Mouse (Mus musculus) limb, embryonic 15.5 days (tissue): ENCODE results near the gene Skap1. TPM values are rescaled to one million over a fixed set of nuclear protein-coding genes. Genes with fewer than 3 reads are reported as not detected.
"Not testable (repeated sequence)": the region's sequence is repeated elsewhere in the genome, so short reads cannot be mapped to it uniquely, and the experiment has no call there.

Experiments
- ATAC-seq: fragments of 200-750 bp; cut with Nextera tagmentation; 2 replicates; pipeline ENCODE4 v1.8.0; 2017; ENCODE audit warnings: low read depth, moderate TSS enrichment; ENCODE audit not compliant: insufficient number of reproducible peaks, low FRiP score, low TSS enrichment
- H3K27ac ChIP-seq: fragments of 300-500 bp; sonication (generic); 2 replicates; pipeline ENCODE4 v1.5.1; 2015; ENCODE audit warnings: moderate library complexity, mild to moderate bottlenecking, inconsistent platforms
- H3K27me3 ChIP-seq: fragments of 300-500 bp; sonication (generic); 2 replicates; pipeline ENCODE4 v1.6.1; 2015; ENCODE audit warnings: inconsistent platforms
- H3K36me3 ChIP-seq: fragments of 300-500 bp; sonication (generic); 2 replicates; pipeline ENCODE4 v1.6.1; 2015; ENCODE audit warnings: inconsistent platforms
- H3K4me1 ChIP-seq: fragments of 300-500 bp; sonication (generic); 2 replicates; pipeline ENCODE4 v1.6.1; 2015; ENCODE audit warnings: inconsistent platforms
- H3K4me2 ChIP-seq: fragments of 300-500 bp; sonication (generic); 2 replicates; pipeline ENCODE4 v1.6.1; 2015; ENCODE audit warnings: mild to moderate bottlenecking, inconsistent platforms
- H3K4me3 ChIP-seq: fragments of 300-500 bp; sonication (generic); 2 replicates; pipeline ENCODE4 v1.5.1; 2015; ENCODE audit warnings: mild to moderate bottlenecking, inconsistent platforms
- H3K9ac ChIP-seq: fragments of 300-500 bp; sonication (generic); 2 replicates; pipeline ENCODE4 v1.6.1; 2015; ENCODE audit warnings: inconsistent platforms
- H3K9me3 ChIP-seq: fragments of 300-500 bp; sonication (generic); 2 replicates; pipeline ENCODE4 v1.6.1; 2016; ENCODE audit warnings: inconsistent platforms
- WGBS: fragments of 180-500 bp; shearing (Covaris S2); methylation state at CpG from one replicate; pipeline ENCODE4 v1.1.7; 2015; 5-methylcytosine and 5-hydroxymethylcytosine counted together
- polyA plus RNA-seq: library from polyadenylated mRNA; unstranded; fragments of >200 nt; fragmentation: Nextera tagmentation; extraction: Ambion mirVana; gene quantifications from 2 replicates; pipeline ENCODE4 v1.2.1, GENCODE M21; 2015

Gene Skap1
- polyA plus RNA-seq, 1 experiment from 2014 or later: 2.7 TPM

DNA sequence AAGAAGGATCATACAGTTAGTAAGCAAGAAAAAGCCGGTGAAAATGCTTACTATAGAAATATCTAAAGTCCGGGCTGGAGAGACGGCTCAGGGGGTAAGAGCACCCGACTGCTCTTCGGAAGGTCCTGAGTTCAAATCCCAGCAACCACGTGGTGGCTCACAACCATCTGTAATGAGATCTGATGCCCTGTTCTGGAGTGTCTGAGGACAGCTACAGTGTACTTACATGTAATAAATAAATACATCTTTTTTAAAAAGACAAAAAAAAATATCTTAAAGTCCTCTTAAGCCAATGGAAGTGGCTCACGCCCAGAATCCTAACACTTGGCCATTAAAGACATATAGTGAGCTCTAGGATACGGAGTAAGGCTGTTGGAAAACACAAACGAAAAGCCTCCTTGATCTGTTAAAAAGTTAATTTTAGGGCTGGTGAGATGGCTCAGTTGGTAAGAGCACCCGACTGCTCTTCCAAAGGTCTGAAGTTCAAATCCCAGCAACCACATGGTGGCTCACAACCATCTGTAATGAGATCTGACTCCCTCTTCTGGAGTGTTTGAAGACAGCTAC lies 313.8 kb downstream of the Skap1 start:
- Histone ChIP-seq H3K4me2 (peak overlapping the region; percentile 84), H3K4me3 (peak overlapping the region; percentile 64), H3K27ac (peak overlapping the region; percentile 43), H3K4me1 (peaks cover 11% of the 10 kb centered on the region)
- H3K27me3 ChIP-seq, ATAC-seq, H3K9me3 ChIP-seq, H3K36me3 ChIP-seq, H3K9ac ChIP-seq: not testable (repeated sequence)
- 70% methylated on average over 10 of the region's 10 CpGs for WGBS

DNA sequence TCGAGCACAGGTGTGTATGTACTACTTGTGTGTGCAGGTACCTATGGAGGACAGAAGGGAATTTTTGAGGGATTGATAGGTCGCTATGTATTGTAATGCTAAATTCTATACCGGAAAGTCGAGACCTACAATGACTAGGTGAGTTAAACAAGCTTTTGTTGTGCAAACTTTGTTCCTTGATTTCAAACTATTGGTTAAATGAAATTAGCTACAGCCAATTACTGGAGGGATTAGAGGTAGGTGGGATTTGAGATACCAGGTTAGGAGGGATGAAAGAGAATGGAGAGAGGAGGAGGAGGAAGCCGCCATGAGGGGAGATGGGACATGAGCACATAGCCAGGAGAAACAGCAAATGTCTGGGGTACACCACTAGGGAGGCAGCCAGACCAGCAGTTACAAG lies 315.9 kb downstream of the Skap1 start:
- peaks cover 11% of the 10 kb centered on the region for H3K4me1 ChIP-seq
- no peak overlapping the region for H3K9ac ChIP-seq
- ATAC-seq: no peak
- H3K36me3 ChIP-seq: no peaks in the 10 kb centered on the region
- H3K27ac ChIP-seq: no peak overlapping the region
- no peak overlapping the region for H3K4me3 ChIP-seq
- H3K27me3 ChIP-seq: no peaks in the 10 kb centered on the region
- 67% methylated on average over 5 of the region's 5 CpGs for WGBS
- H3K9me3 ChIP-seq: no peaks in the 10 kb centered on the region
- H3K4me2 ChIP-seq: no peak overlapping the region

DNA sequence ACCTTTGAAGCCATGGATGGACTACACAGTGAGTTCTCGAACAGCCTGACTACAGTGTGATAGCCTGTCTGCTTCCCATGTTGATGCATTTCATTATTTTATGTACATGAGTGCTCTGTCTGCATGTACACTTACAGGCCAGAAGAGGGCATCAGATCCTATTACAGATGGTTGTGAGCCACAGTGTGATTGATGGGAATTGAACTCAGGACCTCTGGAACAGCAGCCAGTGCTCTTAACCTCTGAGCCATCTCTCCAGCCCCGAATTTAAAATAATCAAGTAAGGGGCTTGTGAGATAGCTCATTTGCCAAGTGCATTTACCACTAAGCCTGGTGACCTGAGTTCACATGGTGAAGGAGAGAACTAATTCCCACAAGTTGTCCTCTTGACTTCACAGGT lies 317.0 kb downstream of the Skap1 start:
- Histone ChIP-seq H3K9me3 (no peaks in the 10 kb centered on the region), H3K9ac (no peak overlapping the region), H3K36me3 (no peaks in the 10 kb centered on the region), H3K4me3 (no peak overlapping the region), H3K4me2 (no peak overlapping the region), H3K27ac (no peak overlapping the region), H3K4me1 (peaks cover 8% of the 10 kb centered on the region), H3K27me3 (no peaks in the 10 kb centered on the region)
- no peak for ATAC-seq
- 87% methylated on average over 2 of the region's 2 CpGs for WGBS

GRCm38 (mm10) chr11:96784847-96785246 lies 320.5 kb downstream of the Skap1 start:
- H3K9ac ChIP-seq, H3K9me3 ChIP-seq, H3K4me1 ChIP-seq, ATAC-seq, H3K36me3 ChIP-seq, H3K27me3 ChIP-seq, H3K27ac ChIP-seq, H3K4me2 ChIP-seq, H3K4me3 ChIP-seq: not testable (repeated sequence)
- 12% methylated on average over 7 of the region's 7 CpGs for WGBS

DNA sequence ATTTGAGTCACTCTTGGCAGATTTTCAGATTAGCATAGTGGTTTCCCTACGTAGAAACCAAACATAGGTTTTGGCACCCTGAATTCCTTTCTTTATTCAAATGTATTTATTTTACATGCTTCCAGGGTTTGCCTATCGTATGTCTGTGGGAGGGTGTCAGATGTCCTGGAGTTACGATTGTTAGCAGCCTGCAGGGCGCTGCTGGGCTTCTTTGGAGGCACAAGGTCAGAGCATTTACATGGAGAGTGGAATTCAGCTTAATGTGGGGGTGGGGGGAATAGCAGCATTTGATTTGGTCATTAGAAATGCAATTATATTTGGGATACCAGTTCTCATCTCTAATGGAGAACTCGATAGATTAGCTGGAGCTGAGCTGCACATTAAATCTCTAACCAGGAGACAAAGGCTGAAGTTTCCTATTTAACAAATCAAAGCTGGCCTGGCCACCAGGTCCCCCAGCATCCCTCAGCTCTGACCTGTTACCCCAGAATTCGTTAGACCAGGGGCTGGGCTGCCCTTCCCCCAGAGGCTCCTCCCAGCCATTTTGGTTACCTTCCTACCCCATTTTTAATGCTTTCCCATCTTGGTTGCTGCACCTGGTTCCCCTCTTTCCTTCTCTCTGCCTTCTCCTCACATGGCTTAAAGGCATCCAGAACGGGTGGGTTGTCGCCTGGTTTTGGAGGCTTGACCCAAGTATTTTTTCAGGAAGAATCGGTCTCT lies 322.5 kb downstream of the Skap1 start:
- H3K36me3 ChIP-seq: no peaks in the 10 kb centered on the region
- no peak overlapping the region for H3K27ac ChIP-seq
- no peak overlapping the region for H3K4me3 ChIP-seq
- no peaks in the 10 kb centered on the region for H3K27me3 ChIP-seq
- H3K4me1 ChIP-seq: peaks cover 13% of the 10 kb centered on the region
- H3K9me3 ChIP-seq: no peaks in the 10 kb centered on the region
- no peak overlapping the region for H3K4me2 ChIP-seq
- no peak overlapping the region for H3K9ac ChIP-seq
- ATAC-seq: no peak
- WGBS: 37% methylated on average over 9 of the region's 9 CpGs

DNA sequence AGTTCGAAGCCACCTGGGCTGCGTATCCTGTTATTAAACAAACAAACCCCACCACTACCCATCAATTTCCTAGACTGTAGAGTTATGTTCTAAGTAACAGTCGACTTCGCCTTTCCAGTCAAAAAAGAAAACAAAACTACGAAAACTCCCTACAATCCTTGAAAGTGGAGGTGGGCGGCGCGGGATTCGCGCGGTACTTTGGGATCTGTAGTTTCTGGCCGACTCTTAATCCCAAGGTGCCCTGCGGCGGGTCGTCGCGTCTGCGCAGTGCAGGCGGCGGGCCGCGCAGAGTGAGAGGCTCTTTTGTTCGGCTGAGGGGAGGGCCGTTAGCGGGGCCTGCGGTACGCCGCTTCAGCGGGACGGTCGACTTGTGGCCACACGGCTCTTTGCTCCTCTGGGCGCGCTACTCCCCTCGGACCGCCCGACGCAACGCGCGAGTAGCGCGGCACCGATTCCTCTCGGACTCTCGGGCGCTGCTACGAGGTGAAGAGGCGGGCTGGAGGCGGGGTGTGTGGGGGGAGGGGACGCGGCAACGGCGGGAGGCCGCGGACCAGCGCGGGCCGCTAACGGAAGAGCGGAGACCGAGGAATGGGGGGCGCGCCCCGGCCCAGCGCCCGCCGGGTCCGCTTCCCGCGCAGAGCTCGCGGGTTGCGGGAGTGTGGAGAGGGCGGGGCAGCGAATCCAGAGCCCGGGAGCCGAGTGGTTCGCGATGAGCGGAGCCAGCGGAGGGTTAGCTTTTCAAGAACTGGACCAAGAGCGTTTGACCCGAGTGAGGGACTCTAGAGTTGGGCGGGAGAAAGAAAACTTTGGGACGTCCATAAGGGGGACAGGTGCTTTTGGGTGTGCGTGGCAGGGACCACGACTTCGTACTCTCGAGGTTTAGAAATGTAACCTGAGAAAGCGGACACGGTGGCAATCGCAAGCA lies 324.7 kb downstream of the Skap1 start, which contains the start of gene Cbx1:
Gene Cbx1, plus strand, starts transcription at position 257 of the 925 bp plus-strand sequence.
- H3K4me3 ChIP-seq: peak within 1 kb of the TSS; percentile 97
- peak; percentile 95 for ATAC-seq
- H3K27ac ChIP-seq: peak within 1 kb of the TSS; percentile 98
- peaks cover 16% of the 10 kb centered on the region for H3K4me1 ChIP-seq
- no peaks in the 10 kb centered on the region for H3K27me3 ChIP-seq
- H3K9me3 ChIP-seq: no peaks in the 10 kb centered on the region
- under 1% methylated on average over 92 of the region's 93 CpGs for WGBS
- peak within 1 kb of the TSS; percentile 76 for H3K4me2 ChIP-seq
- peak within 1 kb of the TSS; percentile 85 for H3K9ac ChIP-seq
- H3K36me3 ChIP-seq: no peaks in the 10 kb centered on the region

- no peak for ATAC-seq
- Histone ChIP-seq H3K27me3 (no peaks in the 10 kb centered on the region), H3K27ac (peak overlapping the region; percentile 98), H3K9ac (peak overlapping the region; percentile 85), H3K36me3 (no peaks in the 10 kb centered on the region), H3K4me2 (peak overlapping the region; percentile 76), H3K4me1 (peaks cover 16% of the 10 kb centered on the region), H3K4me3 (peak overlapping the region; percentile 97), H3K9me3 (no peaks in the 10 kb centered on the region)
- whole genome bisulfite sequencing: 10% methylated on average over 5 of the region's 5 CpGs
These were observed 325.6 kb downstream of the Skap1 start for GRCm38 (mm10) chr11:96789990-96790389.

DNA sequence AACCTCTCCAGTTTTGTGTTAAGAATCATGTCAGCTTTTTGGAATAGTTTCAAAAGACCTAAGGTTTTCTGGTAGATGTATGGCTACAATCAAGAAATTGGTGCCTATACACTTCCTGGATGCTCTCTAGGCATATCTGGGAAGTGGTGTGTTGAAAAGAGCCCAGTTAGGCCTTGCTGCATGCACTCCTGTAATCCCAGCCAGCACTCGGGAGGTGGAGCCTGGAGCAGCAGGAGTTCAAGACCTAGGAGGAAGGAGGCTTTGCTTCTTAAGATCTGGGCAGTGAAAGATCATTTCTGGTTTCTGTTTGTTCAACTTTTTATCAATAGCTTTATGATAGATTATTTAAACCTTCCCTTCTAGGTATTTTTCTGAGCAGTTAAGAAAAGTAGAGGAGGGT lies 326.3 kb downstream of the Skap1 start:
- Histone ChIP-seq H3K27me3 (no peaks in the 10 kb centered on the region), H3K27ac (no peak overlapping the region), H3K36me3 (0 out of 2 replicates have a peak, but pooled peaks cover 4% of the 10 kb centered on the region), H3K4me2 (peak overlapping the region; percentile 76), H3K9ac (no peak overlapping the region), H3K4me1 (peaks cover 16% of the 10 kb centered on the region), H3K4me3 (peak overlapping the region; percentile 97), H3K9me3 (no peaks in the 10 kb centered on the region)
- 14% methylated on average over 1 of the region's 1 CpGs for WGBS
- ATAC-seq: no peak

GRCm38 (mm10) chr11:96795491-96795890 lies 331.1 kb downstream of the Skap1 start:
- WGBS: 90% methylated on average over 13 of the region's 13 CpGs

GRCm38 (mm10) chr11:96796081-96796480 lies 331.7 kb downstream of the Skap1 start:
- H3K4me2 ChIP-seq: no peak overlapping the region
- no peaks in the 10 kb centered on the region for H3K9me3 ChIP-seq
- no peak overlapping the region for H3K9ac ChIP-seq
- H3K27me3 ChIP-seq: no peaks in the 10 kb centered on the region
- H3K27ac ChIP-seq: no peak overlapping the region
- ATAC-seq: no peak
- peaks cover 30% of the 10 kb centered on the region; the same call in 1 of the 2 replicates for H3K36me3 ChIP-seq
- WGBS: 98% methylated on average over 2 of the region's 2 CpGs
- H3K4me1 ChIP-seq: 0 out of 2 replicates have a peak, but pooled peaks cover 3% of the 10 kb centered on the region
- no peak overlapping the region for H3K4me3 ChIP-seq

More at GRCm38 (mm10) chr11:96795491-96795890, 331.1 kb downstream of the Skap1 start:
- H3K4me1 ChIP-seq: peaks cover 8% of the 10 kb centered on the region; the same call in 1 of the 2 replicates
- no peak overlapping the region for H3K4me2 ChIP-seq
- no peak overlapping the region for H3K27ac ChIP-seq
- no peaks in the 10 kb centered on the region for H3K9me3 ChIP-seq
- H3K27me3 ChIP-seq: no peaks in the 10 kb centered on the region
- H3K4me3 ChIP-seq: no peak overlapping the region
- peaks cover 24% of the 10 kb centered on the region; the same call in 1 of the 2 replicates for H3K36me3 ChIP-seq
- no peak overlapping the region for H3K9ac ChIP-seq
- ATAC-seq: no peak

DNA sequence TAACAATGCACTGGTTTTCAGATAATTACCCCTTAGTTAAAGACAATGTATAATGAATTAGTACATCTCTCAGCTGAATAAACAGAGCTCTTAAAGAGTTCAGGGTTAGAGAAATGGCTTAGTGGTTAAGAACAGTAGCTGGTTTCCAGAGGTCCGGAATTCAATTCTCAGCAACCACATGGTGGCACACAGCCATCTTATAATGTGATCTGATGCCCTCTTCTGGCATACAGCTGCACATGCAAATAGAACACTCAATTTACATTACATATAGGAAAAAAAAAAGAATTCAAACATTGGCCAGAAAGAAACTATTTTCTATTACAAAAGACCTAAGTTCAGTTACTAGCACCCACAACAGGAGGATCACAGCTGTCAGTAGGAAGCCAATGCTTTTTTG lies 332.2 kb downstream of the Skap1 start:
- Histone ChIP-seq H3K4me2 (no peak overlapping the region), H3K36me3 (peaks cover 34% of the 10 kb centered on the region; the same call in 1 of the 2 replicates)
- ATAC-seq: no peak

More for the DNA sequence above, 332.2 kb downstream of the Skap1 start:
- 48% methylated on average over 1 of the region's 1 CpGs for WGBS
- Histone ChIP-seq H3K9ac (no peak overlapping the region), H3K4me1 (0 out of 2 replicates have a peak, but pooled peaks cover 3% of the 10 kb centered on the region), H3K27ac (no peak overlapping the region), H3K27me3 (no peaks in the 10 kb centered on the region), H3K4me3 (no peak overlapping the region), H3K9me3 (no peaks in the 10 kb centered on the region)
